Mouse (Mus musculus) R1 (cell line): ENCODE measurements around the gene Fgfr2.
A peak's percentile ranks its signal among the peaks of the same experiment; 100 is the strongest.

Source experiments
- DNase-seq: peaks from one replicate; pipeline ENCODE4 v3.0.0-alpha.2; 2018; ENCODE audit warnings: low read depth, low spot score

The Fgfr2 gene

GRCm38 (mm10) chr7:130368036-130368826 lies 2754.9 kb downstream of the Fgfr2 start:
- no peak for DNase-seq

GRCm38 (mm10) chr7:130367222-130368035 lies 2755.7 kb downstream of the Fgfr2 start:
- no peak for DNase-seq

- DNase-seq = no peak
These were observed 2757.4 kb downstream of the Fgfr2 start for GRCm38 (mm10) chr7:130365711-130366110.

GRCm38 (mm10) chr7:130340412-130341152 lies 2782.6 kb downstream of the Fgfr2 start:
- DNase-seq = no peak

- no peak for DNase-seq
These were observed 2785.5 kb downstream of the Fgfr2 start for GRCm38 (mm10) chr7:130337601-130338000.

GRCm38 (mm10) chr7:130335440-130336051 lies 2787.6 kb downstream of the Fgfr2 start:
- no peak for DNase-seq

GRCm38 (mm10) chr7:130332515-130333220 lies 2790.5 kb downstream of the Fgfr2 start:
- DNase-seq = no peak

GRCm38 (mm10) chr7:130327603-130328365 lies 2795.4 kb downstream of the Fgfr2 start:
- DNase-seq = no peak

GRCm38 (mm10) chr7:130325983-130326433 lies 2797.1 kb downstream of the Fgfr2 start:
- DNase-seq = peak; percentile 25

GRCm38 (mm10) chr7:130324716-130325401 lies 2798.3 kb downstream of the Fgfr2 start:
- peak; percentile 16 for DNase-seq

GRCm38 (mm10) chr7:130323766-130324165 lies 2799.4 kb downstream of the Fgfr2 start:
- DNase-seq = no peak

- DNase-seq = no peak
These were observed 2803.2 kb downstream of the Fgfr2 start for GRCm38 (mm10) chr7:130319799-130320556.

- DNase-seq = no peak
These were observed 2806.9 kb downstream of the Fgfr2 start for GRCm38 (mm10) chr7:130316294-130316693.

- no peak for DNase-seq
These were observed 2807.9 kb downstream of the Fgfr2 start for GRCm38 (mm10) chr7:130315221-130315620.

- no peak for DNase-seq
These were observed 2808.5 kb downstream of the Fgfr2 start for GRCm38 (mm10) chr7:130314658-130315057.

GRCm38 (mm10) chr7:130311362-130311761 lies 2811.8 kb downstream of the Fgfr2 start:
- no peak for DNase-seq

GRCm38 (mm10) chr7:130309180-130309579 lies 2814.0 kb downstream of the Fgfr2 start:
- no peak for DNase-seq

- no peak for DNase-seq
These were observed 2816.1 kb downstream of the Fgfr2 start for GRCm38 (mm10) chr7:130307036-130307435.

- no peak for DNase-seq
These were observed 2818.5 kb downstream of the Fgfr2 start for GRCm38 (mm10) chr7:130304642-130305041.
